Mouse (Mus musculus) myocyte (in vitro differentiated cells): ENCODE results near the gene Pkm. TPM values are rescaled to one million over a fixed set of nuclear protein-coding genes. Genes with fewer than 3 reads are reported as not detected.

Source experiments
- H3K27me3 ChIP-seq: one replicate; pipeline ENCODE4 v1.6.1; 2011; ENCODE audit not compliant: control insufficient read depth, insufficient read depth, insufficient read length
- H3K36me3 ChIP-seq: one replicate; pipeline ENCODE4 v1.6.1; 2011; ENCODE audit not compliant: control insufficient read depth, insufficient read depth
- H3K4me2 ChIP-seq: one replicate; pipeline ENCODE4 v1.6.1; 2011; ENCODE audit warnings: low read depth, control low read depth
- H3K4me3 ChIP-seq: one replicate; pipeline ENCODE4 v1.5.1; 2011; ENCODE audit warnings: mild to moderate bottlenecking, control low read depth, moderate library complexity
- H3K79me2 ChIP-seq: one replicate; pipeline ENCODE4 v1.6.1; 2011; ENCODE audit not compliant: control insufficient read depth, insufficient read depth
- H3ac ChIP-seq: one replicate; pipeline ENCODE4 v1.6.1; 2011; ENCODE audit not compliant: control insufficient read depth, insufficient read length
- CEBPB ChIP-seq: IDR thresholded peaks from 2 replicates; pipeline ENCODE4 v1.6.1; 2011; ENCODE audit warnings: mild to moderate bottlenecking, moderate library complexity; ENCODE audit not compliant: poor library complexity, insufficient read depth, severe bottlenecking
- E2F4 ChIP-seq: IDR thresholded peaks from one replicate; pipeline ENCODE4 v1.6.1; 2011; ENCODE audit warnings: mild to moderate bottlenecking, control low read depth, moderate library complexity; ENCODE audit not compliant: insufficient read depth
- MAX ChIP-seq: IDR thresholded peaks from one replicate; pipeline ENCODE4 v1.6.1; 2011; ENCODE audit warnings: low read depth, mild to moderate bottlenecking, control low read depth
- MYOD1 ChIP-seq, 3 experiments: IDR thresholded peaks; one replicate each; pipeline ENCODE4 v1.6.1; 2011; ENCODE audit warnings: control low read depth in 2 of 3, low read depth in 2 of 3, mild to moderate bottlenecking in 2 of 3, moderate library complexity in 1 of 3; ENCODE audit not compliant: insufficient read length in 2 of 3, control insufficient read depth in 1 of 3
- MYOG ChIP-seq, 3 experiments: IDR thresholded peaks; one replicate each; pipeline ENCODE4 v1.6.1; 2011; ENCODE audit warnings: control low read depth in 2 of 3, low read depth in 2 of 3, mild to moderate bottlenecking in 2 of 3; ENCODE audit not compliant: insufficient read length in 2 of 3, control insufficient read depth in 1 of 3, insufficient read depth in 1 of 3
- POLR2A ChIP-seq: IDR thresholded peaks from one replicate; pipeline ENCODE4 v1.6.1; 2011; ENCODE audit warnings: low read depth, mild to moderate bottlenecking, control low read depth, moderate library complexity; ENCODE audit not compliant: insufficient read length
- POLR2AphosphoS2 ChIP-seq: IDR thresholded peaks from one replicate; pipeline ENCODE4 v1.6.1; 2011; ENCODE audit warnings: low read depth, control low read depth; ENCODE audit not compliant: insufficient read length
- REST ChIP-seq: IDR thresholded peaks from one replicate; pipeline ENCODE4 v1.6.1; 2011; ENCODE audit warnings: mild to moderate bottlenecking, control low read depth, moderate library complexity; ENCODE audit not compliant: insufficient read depth, insufficient read length
- SRF ChIP-seq: IDR thresholded peaks from one replicate; pipeline ENCODE4 v1.6.1; 2011; ENCODE audit warnings: low read depth; ENCODE audit not compliant: control insufficient read depth, insufficient read length
- TCF12 ChIP-seq: IDR thresholded peaks from one replicate; pipeline ENCODE4 v1.6.1; 2011; ENCODE audit warnings: mild to moderate bottlenecking, control low read depth; ENCODE audit not compliant: poor library complexity, insufficient read depth, severe bottlenecking
- TCF3 ChIP-seq: IDR thresholded peaks from one replicate; pipeline ENCODE4 v1.6.1; 2011; ENCODE audit warnings: low read depth, control low read depth; ENCODE audit not compliant: insufficient read length
- USF1 ChIP-seq: IDR thresholded peaks from one replicate; pipeline ENCODE4 v1.6.1; 2011; ENCODE audit warnings: low read depth, mild to moderate bottlenecking, control low read depth, moderate library complexity
- polyA plus RNA-seq: library from polyadenylated mRNA; unstranded; fragments of >200 nt; fragmentation: generic; extraction: Trizol; gene quantifications from one replicate; pipeline ENCODE4 v1.2.1, GENCODE M21; 2012; ENCODE audit warnings: missing spikeins

Pkm gene
- polyA plus RNA-seq, 1 experiment, result 3,717 TPM

DNA sequence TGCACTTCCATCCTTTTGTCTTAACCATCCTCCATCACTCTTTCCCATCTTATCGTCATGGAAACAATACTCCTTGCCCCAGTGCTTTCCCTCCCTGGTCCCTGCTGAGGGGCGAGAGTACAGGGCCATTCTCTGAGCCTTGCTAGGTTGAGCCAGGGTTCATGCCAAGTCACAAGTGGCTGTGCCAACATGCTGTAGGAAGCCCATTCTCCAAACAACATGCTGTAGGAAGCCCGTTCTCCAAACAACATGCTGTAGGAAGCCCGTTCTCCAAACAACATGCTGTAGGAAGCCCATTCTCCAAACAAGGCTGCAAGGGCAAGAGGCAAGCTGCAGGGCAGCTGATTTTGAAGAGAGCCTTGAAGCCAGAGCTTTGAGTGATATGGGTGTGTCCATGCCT, 62.1 kb downstream of the Pkm start:
- H3K4me2 ChIP-seq, result no peak overlapping the region
- H3K27me3 ChIP-seq, result no peaks in the 10 kb centered on the region
- no peak for TF ChIP-seq MYOD1 (IDR thresholded peaks at IDR 0.05; ENCODE audit: control insufficient read depth in 1 of 3, insufficient read length in 2 of 3, low read depth in 2 of 3)
- TF ChIP-seq MAX, result no peak
- no peak for TF ChIP-seq MYOG (IDR thresholded peaks at IDR 0.05; ENCODE audit: control insufficient read depth in 1 of 3, insufficient read depth in 1 of 3, insufficient read length in 2 of 3, low read depth in 2 of 3)
- no peak for TF ChIP-seq USF1
- TF ChIP-seq POLR2AphosphoS2, result no peak
- TF ChIP-seq SRF, result no peak
- no peak for TF ChIP-seq POLR2A
- TF ChIP-seq CEBPB, result no peak
- no peak for TF ChIP-seq REST
- TF ChIP-seq E2F4, result no peak
- no peak for TF ChIP-seq TCF12
- TF ChIP-seq TCF3, result no peak
- no peak overlapping the region for H3ac ChIP-seq
- no peaks in the 10 kb centered on the region for H3K79me2 ChIP-seq
- H3K4me3 ChIP-seq, result no peak overlapping the region
- no peaks in the 10 kb centered on the region for H3K36me3 ChIP-seq

DNA sequence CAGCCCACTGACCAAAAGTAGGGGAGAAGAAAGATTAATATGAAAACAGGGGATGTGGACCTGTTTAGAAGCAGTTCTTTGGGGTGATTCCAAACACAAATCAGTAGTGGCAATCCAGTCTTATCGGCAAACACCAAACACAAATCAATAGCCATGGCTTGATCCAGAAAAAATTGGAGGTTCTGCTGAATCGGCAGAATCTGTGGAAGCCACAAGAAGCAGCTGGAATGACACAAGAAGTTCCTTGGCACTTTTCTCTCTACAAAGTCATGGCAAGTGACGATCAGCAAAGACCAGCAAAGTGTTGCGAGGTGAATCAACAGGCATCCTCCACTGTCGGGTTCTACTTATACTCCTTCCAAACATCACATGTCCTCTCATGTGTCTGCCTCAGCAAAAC, 65.0 kb downstream of the Pkm start:
- Histone ChIP-seq H3K36me3 (no peaks in the 10 kb centered on the region), H3K27me3 (no peaks in the 10 kb centered on the region), H3ac (no peak overlapping the region), H3K4me3 (no peak overlapping the region), H3K79me2 (no peaks in the 10 kb centered on the region), H3K4me2 (no peak overlapping the region)
- TF ChIP-seq TCF3 (no peak), MYOD1 (IDR thresholded peaks at IDR 0.05; ENCODE audit: control insufficient read depth in 1 of 3, insufficient read length in 2 of 3, low read depth in 2 of 3) (no peak), USF1 (no peak)

DNA sequence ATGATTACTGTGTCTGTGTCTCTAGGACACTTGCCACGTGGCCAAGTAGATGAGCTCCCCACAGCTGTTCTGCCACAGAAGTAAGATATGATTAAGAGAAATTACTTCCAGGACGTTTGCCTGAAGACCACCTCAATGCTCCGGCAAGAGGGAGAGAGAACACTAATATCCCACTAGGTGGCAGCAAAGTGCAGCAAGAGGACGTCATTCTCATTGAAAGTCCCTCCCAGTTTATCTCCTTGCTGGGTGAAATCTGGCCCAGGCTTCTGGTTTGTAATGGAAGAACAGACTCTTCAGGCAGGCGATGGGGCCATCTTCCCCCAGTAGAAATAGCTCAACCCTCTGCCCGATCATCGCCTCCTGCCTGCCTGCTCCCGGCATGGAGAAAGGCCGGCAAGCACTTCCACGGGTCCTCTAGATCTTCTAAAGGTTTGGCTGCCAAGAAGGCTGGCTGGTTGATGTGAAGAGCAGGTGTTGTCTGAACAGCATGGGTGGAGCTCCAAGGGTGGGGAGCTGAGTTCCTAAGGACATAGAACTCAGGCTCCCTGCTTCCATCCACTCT, 67.0 kb downstream of the Pkm start:
- H3K27me3 ChIP-seq, result no peaks in the 10 kb centered on the region
- H3K79me2 ChIP-seq, result no peaks in the 10 kb centered on the region
- TF ChIP-seq CEBPB, result no peak
- TF ChIP-seq SRF, result no peak
- no peak for TF ChIP-seq REST
- no peak for TF ChIP-seq USF1
- TF ChIP-seq E2F4, result no peak
- peak in 1 of 3 experiments; percentile 27 for TF ChIP-seq MYOG (IDR thresholded peaks at IDR 0.05; ENCODE audit: control insufficient read depth in 1 of 3, insufficient read depth in 1 of 3, insufficient read length in 2 of 3, low read depth in 2 of 3)
- TF ChIP-seq POLR2A, result no peak
- peak in 2 of 3 experiments; percentile 57 to 69 for TF ChIP-seq MYOD1 (IDR thresholded peaks at IDR 0.05; ENCODE audit: control insufficient read depth in 1 of 3, insufficient read length in 2 of 3, low read depth in 2 of 3)
- TF ChIP-seq TCF3, result no peak
- H3K4me2 ChIP-seq, result peak overlapping the region; percentile 75
- no peak overlapping the region for H3K4me3 ChIP-seq
- H3ac ChIP-seq, result no peak overlapping the region
- H3K36me3 ChIP-seq, result no peaks in the 10 kb centered on the region

GRCm38 (mm10) chr9:59723791-59724442, 67.7 kb downstream of the Pkm start:
- H3K36me3 ChIP-seq, result no peaks in the 10 kb centered on the region
- H3K27me3 ChIP-seq, result no peaks in the 10 kb centered on the region
- H3K4me3 ChIP-seq, result no peak overlapping the region
- TF ChIP-seq TCF12, result no peak
- no peaks in the 10 kb centered on the region for H3K79me2 ChIP-seq
- peak overlapping the region; percentile 75 for H3K4me2 ChIP-seq
- no peak overlapping the region for H3ac ChIP-seq

GRCm38 (mm10) chr9:59725515-59725914, 69.3 kb downstream of the Pkm start:
- Histone ChIP-seq H3ac (no peak overlapping the region), H3K79me2 (no peaks in the 10 kb centered on the region), H3K4me2 (no peak overlapping the region), H3K27me3 (no peaks in the 10 kb centered on the region), H3K4me3 (no peak overlapping the region), H3K36me3 (no peaks in the 10 kb centered on the region)
- no peak for TF ChIP-seq MYOD1 (IDR thresholded peaks at IDR 0.05; ENCODE audit: control insufficient read depth in 1 of 3, insufficient read length in 2 of 3, low read depth in 2 of 3)
- TF ChIP-seq SRF, result no peak
- TF ChIP-seq USF1, result no peak
- no peak for TF ChIP-seq TCF12
- TF ChIP-seq REST, result no peak
- TF ChIP-seq POLR2AphosphoS2, result no peak
- TF ChIP-seq POLR2A, result no peak
- no peak for TF ChIP-seq MAX
- no peak for TF ChIP-seq TCF3
- no peak for TF ChIP-seq CEBPB
- no peak for TF ChIP-seq E2F4
- TF ChIP-seq MYOG (IDR thresholded peaks at IDR 0.05; ENCODE audit: control insufficient read depth in 1 of 3, insufficient read depth in 1 of 3, insufficient read length in 2 of 3, low read depth in 2 of 3), result no peak
